Comparison of ENCODE assay signal across 8 mouse cellular contexts in the genomic region with DNA sequence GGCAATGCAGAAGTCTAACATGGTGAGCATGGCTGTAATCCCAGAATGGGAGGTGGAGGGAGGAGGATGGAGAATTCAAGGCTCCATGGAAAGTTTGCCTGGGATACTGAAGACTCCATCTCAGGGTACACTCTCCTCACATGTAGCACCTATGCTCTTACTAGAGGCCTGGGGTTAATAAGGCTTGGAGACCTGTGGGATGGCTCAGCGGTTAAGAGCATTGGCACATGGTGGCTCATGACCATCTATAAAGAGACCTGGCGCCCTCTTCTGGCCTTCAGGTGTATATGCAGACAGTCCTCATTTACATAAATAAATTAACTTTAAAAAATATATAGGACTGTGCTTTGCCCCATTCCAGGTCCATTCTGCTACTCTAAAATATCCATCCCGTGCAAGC. TPM values are rescaled to one million over a fixed set of nuclear protein-coding genes. Genes with fewer than 3 reads are reported as not detected.
A peak's percentile ranks its signal among the peaks of the same experiment; 100 is the strongest.
DNase-seq lines count a peak whose midpoint lies in the region; ATAC-seq and TF ChIP-seq lines count a peak whose summit lies in the region.

No protein-coding gene starts in this region.

- no peak overlapping the region for H3K4me3 ChIP-seq in spleen, adult 2 months (ENCODE audit: extremely low read depth, insufficient read depth, insufficient read length)
- no peak overlapping the region for H3K4me3 ChIP-seq in neural tube, embryonic 15.5 days (replicated peaks)

- no peak for ATAC-seq in neural tube, embryonic 15.5 days (ENCODE audit: low FRiP score)

- no peak overlapping the region for H3K27ac ChIP-seq in spleen, adult 2 months (ENCODE audit: insufficient read depth, low read length)
- H3K27ac ChIP-seq in neural tube, embryonic 15.5 days (replicated peaks) = no peak overlapping the region

- 0 out of 2 replicates have a peak, but pooled peaks cover 2% of the 10 kb centered on the region for H3K4me1 ChIP-seq in spleen, adult 2 months (ENCODE audit: control insufficient read depth, insufficient read depth, insufficient read length)
- peaks cover 26% of the 10 kb centered on the region for H3K4me1 ChIP-seq in neural tube, embryonic 15.5 days

- DNase-seq in heart, adult 18-20 months = peak; percentile 15 to 37
- no peak for DNase-seq in heart, adult 9 months (ENCODE audit: low spot score in 2 of 2)
- peak; percentile 22 for DNase-seq in urinary bladder, postnatal 25 days (ENCODE audit: low spot score)
- no peak for DNase-seq in urinary bladder, adult 2 months (ENCODE audit: low spot score)
- DNase-seq in cerebellum, adult 8-10 months = peak; percentile 33
- peak; percentile 54 to 68 for DNase-seq in kidney, postnatal 25 days
- peak; percentile 30 to 39 for DNase-seq in spleen, adult 2 months (ENCODE audit: low read depth in 1 of 2, low spot score in 2 of 2)

- TF ChIP-seq POLR2A in spleen, adult 2 months (IDR thresholded peaks at IDR 0.05; ENCODE audit: low read depth, low read length) = no peak

- TF ChIP-seq CTCF in spleen, adult 2 months (IDR thresholded peaks at IDR 0.05; ENCODE audit: extremely low read depth, insufficient read depth, insufficient read length, insufficient replicate concordance) = peak; percentile 28; the same call in 1 of the 2 replicates

- no peak overlapping the region for H3K9ac ChIP-seq in neural tube, embryonic 15.5 days (replicated peaks)

- H3K36me3 ChIP-seq in spleen, adult 2 months (ENCODE audit: control insufficient read depth, insufficient read depth, low read length) = no peaks in the 10 kb centered on the region
- H3K36me3 ChIP-seq in neural tube, embryonic 15.5 days = no peaks in the 10 kb centered on the region

- no peaks in the 10 kb centered on the region for H3K27me3 ChIP-seq in spleen, adult 2 months (ENCODE audit: control insufficient read depth, insufficient read depth, low read length)
- no peaks in the 10 kb centered on the region for H3K27me3 ChIP-seq in neural tube, embryonic 15.5 days (replicated peaks)

- H3K9me3 ChIP-seq in neural tube, embryonic 15.5 days (replicated peaks) = no peaks in the 10 kb centered on the region

- WGBS in spleen, adult 2 months = 28% methylated on average over 3 of the region's 3 CpGs
- 44% methylated on average over 3 of the region's 3 CpGs for WGBS in neural tube, embryonic 15.5 days

- H3K4me2 ChIP-seq in neural tube, embryonic 15.5 days = no peak overlapping the region

RNA-seq across cellular contexts. Expression of a gene that starts 3.1 kb away (rescaled TPM):
- 10 to 100 TPM; 11.5 to 12.9 TPM for total RNA-seq in heart, adult 18-20 months (2021)
- polyA plus RNA-seq in urinary bladder, adult 2 months (2012; rRNA removed) = 22.6 and 25.4 TPM in 2 replicates
- 5.4 and 5.6 TPM in 2 replicates for polyA plus RNA-seq in spleen, adult 2 months (2012; rRNA removed)
- 70.7 and 81.3 TPM in 2 replicates for polyA plus RNA-seq in neural tube, embryonic 15.5 days (2015; fragmentation: Nextera tagmentation; extraction: Ambion mirVana)

RNA-seq across cellular contexts. Expression of a gene that starts 38.3 kb away (rescaled TPM):
- 10 to 100 TPM; 16.9 to 29.0 TPM for total RNA-seq in heart, adult 18-20 months (2021)
- polyA plus RNA-seq in urinary bladder, adult 2 months (2012; rRNA removed) = 0.58 and 1.1 TPM in 2 replicates
- 0.06 and 0.13 TPM in 2 replicates for polyA plus RNA-seq in spleen, adult 2 months (2012; rRNA removed)
- 5.1 and 5.5 TPM in 2 replicates for polyA plus RNA-seq in neural tube, embryonic 15.5 days (2015; fragmentation: Nextera tagmentation; extraction: Ambion mirVana)

RNA-seq across cellular contexts. Expression of a gene that starts 39.2 kb away (rescaled TPM):
- 1 to 10 TPM; 6.4 to 7.3 TPM for total RNA-seq in heart, adult 18-20 months (2021)
- 5.7 and 8.2 TPM in 2 replicates for polyA plus RNA-seq in urinary bladder, adult 2 months (2012; rRNA removed)
- polyA plus RNA-seq in spleen, adult 2 months (2012; rRNA removed) = 2.2 and 2.4 TPM in 2 replicates
- 2.7 and 2.9 TPM in 2 replicates for polyA plus RNA-seq in neural tube, embryonic 15.5 days (2015; fragmentation: Nextera tagmentation; extraction: Ambion mirVana)

RNA-seq across cellular contexts. Expression of a gene that starts 39.3 kb away (rescaled TPM):
- total RNA-seq in heart, adult 18-20 months (2021) = 1 to 10 TPM; 3.2 to 5.2 TPM
- 14.5 and 17.4 TPM in 2 replicates for polyA plus RNA-seq in urinary bladder, adult 2 months (2012; rRNA removed)
- 5.3 and 5.5 TPM in 2 replicates for polyA plus RNA-seq in spleen, adult 2 months (2012; rRNA removed)
- 4.7 and 7.2 TPM in 2 replicates for polyA plus RNA-seq in neural tube, embryonic 15.5 days (2015; fragmentation: Nextera tagmentation; extraction: Ambion mirVana)

RNA-seq across cellular contexts. Expression of a gene that starts 48.7 kb away (rescaled TPM):
- 10 to 100 TPM; 53.9 to 57.9 TPM for total RNA-seq in heart, adult 18-20 months (2021)
- 85.6 and 91.4 TPM in 2 replicates for polyA plus RNA-seq in urinary bladder, adult 2 months (2012; rRNA removed)
- 25.4 and 34.1 TPM in 2 replicates for polyA plus RNA-seq in spleen, adult 2 months (2012; rRNA removed)
- polyA plus RNA-seq in neural tube, embryonic 15.5 days (2015; fragmentation: Nextera tagmentation; extraction: Ambion mirVana) = 76.2 and 81.4 TPM in 2 replicates

Comparison
In these comparisons a context has a peak if more than half of its experiments do, and no peak if none do; other contexts are left out.
1. DNase-seq: peak in heart, adult 18-20 months (2 of 2), urinary bladder, postnatal 25 days (single experiment), cerebellum, adult 8-10 months (single experiment), kidney, postnatal 25 days (2 of 2) and spleen, adult 2 months (2 of 2); none in heart, adult 9 months (0 of 2) and urinary bladder, adult 2 months (single experiment).